Mouse (Mus musculus): ENCODE results near the gene Elmo1. TPM values are rescaled to one million over a fixed set of nuclear protein-coding genes. Genes with fewer than 3 reads are reported as not detected.

Gene Elmo1
- polyA plus RNA-seq, 1 experiment from 2014 or later = 37.1 TPM

GRCm38 (mm10) chr13:20147736-20148135 lies 57.3 kb downstream of the Elmo1 start:
- no peak overlapping the region for H3K4me2 ChIP-seq
- H3K4me3 ChIP-seq = no peak overlapping the region
- 37% methylated on average over 4 of the region's 4 CpGs for WGBS
- H3K27ac ChIP-seq = peak overlapping the region; percentile 62
- no peaks in the 10 kb centered on the region for H3K27me3 ChIP-seq
- H3K4me1 ChIP-seq = peaks cover 44% of the 10 kb centered on the region
- H3K9me3 ChIP-seq = no peaks in the 10 kb centered on the region
- no peak overlapping the region for H3K9ac ChIP-seq
- H3K36me3 ChIP-seq = no peaks in the 10 kb centered on the region
- ATAC-seq (ENCODE audit: borderline replicate concordance, extremely low read depth, low FRiP score, low TSS enrichment) = peak; percentile 85

GRCm38 (mm10) chr13:20150130-20150835 lies 59.9 kb downstream of the Elmo1 start:
- ATAC-seq (ENCODE audit: borderline replicate concordance, extremely low read depth, low FRiP score, low TSS enrichment) = peak; percentile 32; the same call in 1 of the 2 replicates
- Histone ChIP-seq H3K27ac (no peak overlapping the region), H3K4me1 (peaks cover 46% of the 10 kb centered on the region), H3K9ac (no peak overlapping the region), H3K9me3 (no peaks in the 10 kb centered on the region), H3K36me3 (no peaks in the 10 kb centered on the region), H3K4me2 (no peak overlapping the region), H3K27me3 (no peaks in the 10 kb centered on the region), H3K4me3 (no peak overlapping the region)
- WGBS = 74% methylated on average over 11 of the region's 11 CpGs

- no peaks in the 10 kb centered on the region for H3K9me3 ChIP-seq
- H3K36me3 ChIP-seq = no peaks in the 10 kb centered on the region
- H3K27me3 ChIP-seq = no peaks in the 10 kb centered on the region
- H3K4me1 ChIP-seq = peaks cover 45% of the 10 kb centered on the region
- no peak overlapping the region for H3K9ac ChIP-seq
- no peak overlapping the region for H3K27ac ChIP-seq
- H3K4me3 ChIP-seq = no peak overlapping the region
- H3K4me2 ChIP-seq = no peak overlapping the region
- no peak for ATAC-seq (ENCODE audit: borderline replicate concordance, extremely low read depth, low FRiP score, low TSS enrichment)
- 48% methylated on average over 4 of the region's 4 CpGs for WGBS
Observed at GRCm38 (mm10) chr13:20151302-20151978, 61.0 kb downstream of the Elmo1 start.

GRCm38 (mm10) chr13:20157059-20157458 lies 66.7 kb downstream of the Elmo1 start:
- no peak for ATAC-seq (ENCODE audit: borderline replicate concordance, extremely low read depth, low FRiP score, low TSS enrichment)
- Histone ChIP-seq H3K4me2 (no peak overlapping the region), H3K9me3 (no peaks in the 10 kb centered on the region), H3K4me3 (no peak overlapping the region), H3K9ac (no peak overlapping the region), H3K4me1 (peaks cover 20% of the 10 kb centered on the region), H3K27ac (no peak overlapping the region), H3K36me3 (no peaks in the 10 kb centered on the region), H3K27me3 (no peaks in the 10 kb centered on the region)
- 75% methylated on average over 1 of the region's 1 CpGs for WGBS

- Histone ChIP-seq H3K4me2 (no peak overlapping the region), H3K9ac (no peak overlapping the region), H3K4me3 (no peak overlapping the region), H3K27ac (no peak overlapping the region), H3K36me3 (no peaks in the 10 kb centered on the region), H3K27me3 (no peaks in the 10 kb centered on the region), H3K4me1 (peaks cover 15% of the 10 kb centered on the region), H3K9me3 (no peaks in the 10 kb centered on the region)
- 69% methylated on average over 5 of the region's 5 CpGs for WGBS
- no peak for ATAC-seq (ENCODE audit: borderline replicate concordance, extremely low read depth, low FRiP score, low TSS enrichment)
Observed at GRCm38 (mm10) chr13:20157529-20157928, 67.1 kb downstream of the Elmo1 start.

GRCm38 (mm10) chr13:20163339-20163954 lies 73.1 kb downstream of the Elmo1 start:
- Histone ChIP-seq H3K36me3 (no peaks in the 10 kb centered on the region), H3K27me3 (no peaks in the 10 kb centered on the region), H3K4me2 (no peak overlapping the region), H3K4me3 (no peak overlapping the region), H3K27ac (no peak overlapping the region), H3K9me3 (no peaks in the 10 kb centered on the region), H3K9ac (no peak overlapping the region), H3K4me1 (peaks cover 21% of the 10 kb centered on the region)
- 34% methylated on average over 10 of the region's 10 CpGs for WGBS
- no peak for ATAC-seq (ENCODE audit: borderline replicate concordance, extremely low read depth, low FRiP score, low TSS enrichment)

- ATAC-seq (ENCODE audit: borderline replicate concordance, extremely low read depth, low FRiP score, low TSS enrichment) = no peak
Observed at GRCm38 (mm10) chr13:20164837-20165236, 74.4 kb downstream of the Elmo1 start.

GRCm38 (mm10) chr13:20173987-20174654 lies 83.7 kb downstream of the Elmo1 start:
- Histone ChIP-seq H3K4me1 (peaks cover 23% of the 10 kb centered on the region), H3K36me3 (no peaks in the 10 kb centered on the region), H3K27me3 (no peaks in the 10 kb centered on the region), H3K4me2 (0 out of 2 replicates have a peak overlapping the region, but pooled peaks have one; percentile 16), H3K4me3 (no peak overlapping the region), H3K9ac (no peak overlapping the region), H3K27ac (peak overlapping the region; percentile 90), H3K9me3 (no peaks in the 10 kb centered on the region)
- 16% methylated on average over 10 of the region's 10 CpGs for WGBS
- peak; percentile 66; the same call in 1 of the 2 replicates for ATAC-seq (ENCODE audit: borderline replicate concordance, extremely low read depth, low FRiP score, low TSS enrichment)

More at GRCm38 (mm10) chr13:20164837-20165236, 74.4 kb downstream of the Elmo1 start:
- Histone ChIP-seq H3K27me3 (no peaks in the 10 kb centered on the region), H3K9me3 (no peaks in the 10 kb centered on the region), H3K9ac (no peak overlapping the region), H3K4me1 (peaks cover 21% of the 10 kb centered on the region), H3K4me3 (no peak overlapping the region), H3K27ac (no peak overlapping the region), H3K36me3 (no peaks in the 10 kb centered on the region), H3K4me2 (no peak overlapping the region)
- 27% methylated on average over 2 of the region's 2 CpGs for WGBS

- ATAC-seq (ENCODE audit: borderline replicate concordance, extremely low read depth, low FRiP score, low TSS enrichment) = no peak
- H3K4me3 ChIP-seq = no peak overlapping the region
- H3K4me2 ChIP-seq = 0 out of 2 replicates have a peak overlapping the region, but pooled peaks have one; percentile 16
- no peaks in the 10 kb centered on the region for H3K36me3 ChIP-seq
- H3K4me1 ChIP-seq = peaks cover 23% of the 10 kb centered on the region
- H3K9me3 ChIP-seq = no peaks in the 10 kb centered on the region
- H3K27me3 ChIP-seq = no peaks in the 10 kb centered on the region
- 51% methylated on average over 3 of the region's 3 CpGs for WGBS
- no peak overlapping the region for H3K9ac ChIP-seq
- H3K27ac ChIP-seq = peak overlapping the region; percentile 90
Observed at GRCm38 (mm10) chr13:20174655-20175280, 84.4 kb downstream of the Elmo1 start.

GRCm38 (mm10) chr13:20180738-20181137 lies 90.3 kb downstream of the Elmo1 start:
- no peak overlapping the region for H3K4me3 ChIP-seq
- H3K27me3 ChIP-seq = no peaks in the 10 kb centered on the region
- no peak overlapping the region for H3K9ac ChIP-seq
- H3K4me2 ChIP-seq = no peak overlapping the region
- H3K36me3 ChIP-seq = no peaks in the 10 kb centered on the region
- no peak for ATAC-seq (ENCODE audit: borderline replicate concordance, extremely low read depth, low FRiP score, low TSS enrichment)
- H3K4me1 ChIP-seq = peaks cover 38% of the 10 kb centered on the region
- H3K27ac ChIP-seq = peak overlapping the region; percentile 76
- WGBS = 75% methylated on average over 5 of the region's 5 CpGs
- no peaks in the 10 kb centered on the region for H3K9me3 ChIP-seq

GRCm38 (mm10) chr13:20181321-20181720 lies 90.9 kb downstream of the Elmo1 start:
- Histone ChIP-seq H3K36me3 (no peaks in the 10 kb centered on the region), H3K4me1 (peaks cover 38% of the 10 kb centered on the region), H3K27ac (peak overlapping the region; percentile 76), H3K4me2 (no peak overlapping the region), H3K4me3 (no peak overlapping the region), H3K9ac (no peak overlapping the region), H3K9me3 (no peaks in the 10 kb centered on the region), H3K27me3 (no peaks in the 10 kb centered on the region)
- WGBS = 34% methylated on average over 4 of the region's 4 CpGs
- no peak for ATAC-seq (ENCODE audit: borderline replicate concordance, extremely low read depth, low FRiP score, low TSS enrichment)
